Mouse (Mus musculus): ENCODE data around the gene Shc2.
A peak's percentile ranks its signal among the peaks of the same experiment; 100 is the strongest.

The Shc2 gene

DNA sequence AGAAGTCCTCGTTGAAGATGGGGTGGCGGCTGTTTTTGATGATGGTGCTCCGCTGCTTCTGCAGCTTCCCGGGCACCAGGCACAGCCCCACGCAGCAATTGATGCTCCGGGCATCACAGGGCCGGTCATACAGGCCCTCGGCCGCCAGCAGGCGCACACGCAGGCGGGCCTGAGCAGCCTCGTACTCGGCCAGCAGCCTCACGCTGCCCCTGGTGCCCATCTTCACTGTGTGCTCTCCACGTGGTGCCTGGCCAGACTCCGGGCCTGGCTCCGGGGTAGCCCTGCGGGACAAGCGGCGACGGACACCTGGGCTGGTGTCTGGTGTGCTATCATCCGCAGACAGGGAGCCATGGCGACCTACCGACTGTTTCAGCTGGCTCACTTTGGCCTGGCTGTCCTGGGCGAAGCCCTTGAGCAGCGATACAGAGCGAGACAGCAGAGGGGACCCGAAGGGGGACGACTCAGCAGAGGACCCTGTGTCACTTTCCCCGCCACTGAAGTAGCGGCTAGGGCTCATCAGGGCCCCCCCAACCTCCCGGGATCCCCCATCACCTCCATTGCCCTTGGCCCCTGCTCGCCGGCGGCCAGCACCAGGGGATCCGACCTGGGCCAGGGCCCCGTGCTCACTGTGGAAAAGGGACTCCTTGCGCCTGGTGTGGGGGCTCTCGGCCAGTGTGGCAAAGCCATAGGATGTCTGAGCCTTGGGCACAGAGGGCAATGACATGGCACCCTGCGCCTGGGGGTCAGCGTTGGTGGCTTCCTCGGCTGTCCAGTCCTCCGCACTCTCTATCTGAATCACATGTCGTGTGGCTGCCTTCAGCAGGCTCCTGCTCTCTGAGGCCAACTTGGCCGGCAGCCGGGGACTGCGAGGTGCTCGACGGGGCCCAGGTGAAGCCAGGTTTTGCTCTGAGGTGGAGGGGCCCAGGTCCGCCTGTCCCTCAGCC, 25.3 kb downstream of the Shc2 start:
- peak; percentile 21 for DNase-seq

DNA sequence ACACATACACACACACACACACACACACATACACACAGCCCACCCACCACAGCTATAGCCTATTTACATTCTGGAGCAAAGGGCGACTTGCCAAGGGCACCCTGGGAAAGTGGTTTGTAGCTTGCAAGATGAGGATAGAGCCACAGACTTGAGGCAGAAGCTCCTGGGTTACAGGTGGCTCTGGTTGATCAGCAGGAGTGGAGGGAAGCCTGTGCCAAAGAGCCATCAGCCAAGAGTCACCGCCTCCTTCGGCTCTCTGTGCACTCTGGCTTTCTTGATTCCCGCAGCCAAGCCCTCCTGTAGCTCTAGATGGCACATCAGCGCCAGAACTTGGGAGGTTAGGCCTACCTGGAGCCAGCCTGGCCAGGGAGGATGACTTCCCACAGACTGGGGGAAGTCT, 26.4 kb downstream of the Shc2 start:
- no peak for DNase-seq

GRCm38 (mm10) chr10:79609276-79609675, 28.4 kb downstream of the Shc2 start:
- DNase-seq: no peak

GRCm38 (mm10) chr10:79607892-79608291, 29.8 kb downstream of the Shc2 start:
- DNase-seq: no peak

- DNase-seq: no peak
These were observed 31.2 kb downstream of the Shc2 start for GRCm38 (mm10) chr10:79606537-79606936.

GRCm38 (mm10) chr10:79597936-79598230, 39.8 kb downstream of the Shc2 start:
- DNase-seq: no peak

DNA sequence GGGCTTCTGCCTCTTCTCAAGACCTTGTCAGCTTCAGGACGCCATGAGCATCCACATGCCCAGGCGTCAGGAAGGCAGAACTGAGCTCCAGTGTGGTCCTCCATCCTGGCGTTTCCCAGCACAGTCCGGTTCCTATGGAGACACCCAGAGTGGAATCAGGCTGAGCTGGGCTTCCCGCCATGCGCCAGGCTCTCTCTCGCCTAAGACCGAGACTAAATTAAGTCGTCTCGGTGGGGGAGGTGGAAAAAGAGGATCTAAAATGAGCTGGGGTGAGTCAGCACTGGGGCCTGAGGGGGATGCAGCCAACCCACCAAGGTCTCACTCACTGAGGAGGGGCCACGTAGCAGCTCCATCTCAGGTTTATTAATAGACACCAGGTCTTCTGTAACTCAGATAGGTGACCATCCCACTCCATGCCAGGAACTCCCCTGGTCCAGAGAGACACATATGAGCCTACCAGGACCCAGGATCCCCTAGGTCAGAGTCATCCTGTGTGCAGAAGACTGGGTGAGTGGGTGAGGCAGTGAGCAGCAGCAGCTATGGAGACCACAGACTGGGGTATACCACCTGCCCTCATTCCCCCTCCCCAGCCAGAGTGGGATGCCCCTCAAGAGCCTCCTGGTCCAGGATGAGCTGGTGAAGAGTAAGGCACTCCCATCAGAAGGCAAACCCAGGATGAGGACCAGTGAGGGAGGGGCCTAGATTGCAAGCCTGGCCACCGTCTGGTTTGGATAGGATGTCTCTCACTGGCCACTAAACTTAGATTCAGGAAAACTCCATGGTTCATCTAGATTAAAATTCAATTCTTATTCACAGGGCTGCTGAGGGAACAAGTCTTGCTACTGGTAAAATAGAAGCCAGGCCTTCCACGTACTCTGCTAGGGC, 40.4 kb downstream of the Shc2 start:
- no peak for DNase-seq

DNA sequence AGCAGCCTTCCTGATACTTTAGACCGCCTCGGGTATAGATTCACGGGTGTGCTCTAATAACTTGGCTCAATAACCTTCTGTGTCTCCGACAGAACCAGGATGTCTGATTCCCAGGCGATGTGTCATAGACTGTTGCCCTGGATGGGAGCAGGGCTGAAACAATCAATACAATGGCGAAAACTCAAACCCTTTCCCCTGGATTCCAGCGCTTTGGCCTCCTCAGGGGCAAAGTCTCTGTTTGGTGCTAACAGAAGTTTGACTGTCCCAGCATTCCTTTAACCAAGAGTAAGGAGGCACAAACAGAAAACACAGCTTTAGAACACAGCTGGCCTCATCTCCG, 42.2 kb downstream of the Shc2 start:
- DNase-seq: no peak

- DNase-seq: peak; percentile 64
These were observed 42.7 kb downstream of the Shc2 start for GRCm38 (mm10) chr10:79594872-79595589.

- no peak for DNase-seq
These were observed 43.6 kb downstream of the Shc2 start for GRCm38 (mm10) chr10:79594111-79594510.

DNA sequence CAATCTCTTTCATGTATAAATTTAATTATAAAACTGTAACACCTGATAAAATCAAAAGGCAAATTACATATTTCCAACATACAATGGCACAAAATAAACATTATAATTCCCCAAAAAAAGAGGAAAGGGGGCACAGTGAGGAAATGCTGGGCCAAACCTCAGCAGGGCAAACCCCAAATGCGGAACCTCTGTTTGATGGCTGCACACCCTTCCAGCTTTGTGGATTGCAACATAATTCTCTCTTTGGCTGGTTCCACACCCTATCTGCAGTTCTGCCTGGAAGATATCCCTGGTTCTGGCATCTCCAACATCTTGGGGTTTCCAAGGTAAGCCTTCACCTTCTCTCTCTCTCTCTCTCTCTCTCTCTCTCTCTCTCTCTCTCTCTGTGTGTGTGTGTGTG, 47.0 kb downstream of the Shc2 start:
- DNase-seq: no peak

DNA sequence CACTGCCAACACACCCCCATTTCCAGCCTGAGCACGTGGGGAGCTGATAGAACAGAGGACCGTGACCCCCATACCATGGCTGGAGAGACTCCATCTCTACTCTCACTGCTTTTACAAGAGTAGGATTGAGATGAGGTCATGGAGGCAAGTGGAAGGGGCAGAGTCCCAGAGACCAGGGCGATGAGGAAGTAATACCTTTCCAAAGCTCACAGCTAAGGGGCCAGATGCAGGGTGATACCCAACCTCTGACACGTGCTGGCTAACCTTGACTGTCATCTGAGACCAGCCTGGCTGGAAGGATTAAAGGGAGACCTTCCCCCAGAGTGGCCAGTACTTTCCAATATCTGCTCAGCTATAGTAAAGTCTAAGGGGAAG, 50.0 kb downstream of the Shc2 start:
- DNase-seq: no peak

DNA sequence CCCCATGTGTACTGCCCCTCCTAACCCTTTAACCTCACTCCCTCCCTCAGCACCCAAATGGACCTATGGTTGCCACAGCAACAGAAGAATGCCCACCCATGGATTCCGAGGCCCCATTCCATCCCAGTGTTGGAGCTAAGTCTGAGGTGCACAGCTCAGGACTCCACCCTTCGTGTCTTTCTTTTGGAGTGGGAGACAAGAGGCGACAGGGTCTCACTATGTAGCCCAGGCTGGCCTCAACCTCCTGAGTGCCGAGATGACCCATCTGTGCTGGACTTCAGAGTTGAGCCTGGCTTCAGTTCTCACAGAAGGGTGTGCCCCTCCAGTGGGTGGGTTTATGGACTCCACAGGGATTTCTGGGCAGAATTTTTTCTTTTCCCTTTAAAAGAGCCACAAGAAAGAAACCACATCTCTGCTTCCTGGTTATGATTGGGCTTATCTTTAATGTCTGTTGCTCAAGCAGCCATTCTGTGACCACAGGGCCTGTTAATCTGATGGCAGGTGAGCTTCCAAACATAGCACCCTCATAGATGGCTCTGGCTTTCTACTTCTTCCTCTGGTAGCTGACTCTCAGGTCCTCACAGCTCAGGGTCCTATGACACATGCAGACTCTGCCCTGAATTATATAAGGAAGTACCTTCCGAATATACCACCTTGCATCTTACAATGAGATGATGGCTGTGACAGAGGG, 50.5 kb downstream of the Shc2 start, which contains the start of gene Theg:
Gene Theg (minus strand): TSS at position 271 of the 691 bp plus-strand sequence.
- no peak for DNase-seq

DNA sequence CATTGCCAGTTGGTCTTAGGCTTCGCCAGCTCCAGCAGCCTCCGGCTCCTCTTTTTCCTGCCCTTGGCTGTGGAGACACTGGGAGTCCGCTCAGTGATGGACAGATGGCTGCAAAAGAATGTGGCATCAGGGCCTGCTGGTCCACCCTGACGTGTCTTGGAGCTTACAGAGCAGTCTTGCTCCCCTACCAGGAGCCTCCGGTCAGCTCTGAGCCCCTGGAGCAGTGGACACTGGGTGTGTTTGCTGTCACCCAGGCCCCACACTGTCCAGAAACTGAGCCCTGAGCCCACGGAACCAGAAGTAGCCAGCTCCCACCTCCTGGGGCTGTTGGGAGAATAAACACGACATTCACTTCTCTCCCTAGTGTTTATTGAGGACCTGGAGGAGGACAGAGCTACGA, 51.5 kb downstream of the Shc2 start:
- no peak for DNase-seq

- no peak for DNase-seq
These were observed 52.0 kb downstream of the Shc2 start for GRCm38 (mm10) chr10:79585723-79586122.

- DNase-seq: no peak
These were observed 52.6 kb downstream of the Shc2 start for GRCm38 (mm10) chr10:79585136-79585535.

DNA sequence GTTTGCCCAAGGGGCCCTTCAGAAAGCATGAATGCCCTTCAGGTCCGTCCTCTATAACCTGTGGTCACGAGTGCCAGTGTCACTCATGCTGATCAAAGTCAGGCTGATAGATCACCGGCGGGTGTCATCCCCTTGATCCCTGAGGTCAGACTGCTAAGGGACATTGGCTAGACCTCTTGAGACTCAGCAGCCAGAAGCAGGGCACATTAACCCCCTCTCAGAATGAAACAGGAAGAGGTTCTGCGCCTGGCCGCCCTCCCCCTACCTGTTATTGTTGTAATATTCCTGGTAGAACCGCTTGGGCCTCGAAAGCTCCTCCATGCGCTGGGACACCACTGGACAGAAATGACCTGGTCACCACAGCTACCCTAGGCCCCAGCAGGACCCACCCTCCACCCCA, 53.3 kb downstream of the Shc2 start:
- DNase-seq: no peak

DNA sequence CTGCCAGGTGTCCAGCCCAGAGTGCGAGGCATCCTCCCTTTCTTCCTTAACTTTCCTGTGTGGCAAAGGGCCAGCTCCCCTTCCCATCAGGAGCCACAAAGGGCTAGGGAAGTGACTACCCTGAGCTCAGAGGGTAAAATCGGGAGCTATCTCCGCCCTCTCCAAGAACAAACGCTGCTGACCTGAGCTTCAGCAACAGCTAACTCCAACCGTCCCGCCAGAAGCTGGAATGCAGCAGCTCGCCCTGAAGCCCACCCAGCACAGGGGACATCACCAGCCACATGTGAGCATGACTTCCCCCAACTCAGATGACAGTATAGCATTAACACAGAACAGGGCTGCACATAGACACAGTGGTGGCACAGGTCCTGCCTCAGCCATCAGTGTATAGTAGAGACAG, 53.7 kb downstream of the Shc2 start:
- no peak for DNase-seq

DNA sequence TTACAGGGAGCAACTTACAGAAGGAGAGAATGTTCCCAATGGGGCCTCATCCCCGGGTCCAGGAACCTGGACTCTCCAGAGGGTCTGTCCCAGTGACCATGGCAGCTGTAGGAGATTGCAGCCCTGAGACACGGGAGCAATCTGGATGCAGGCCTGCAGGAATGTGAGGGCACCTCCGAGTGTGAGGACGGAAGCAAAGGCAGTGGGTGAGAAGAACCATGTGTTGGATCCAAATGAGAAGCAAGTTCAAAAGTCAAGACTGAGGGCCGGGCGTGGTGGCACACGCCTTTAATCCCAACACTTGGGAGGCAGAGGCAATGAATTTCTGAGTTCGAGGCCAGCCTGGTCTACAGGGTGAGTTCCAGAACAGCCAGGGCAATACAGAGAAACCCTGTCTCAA, 56.2 kb downstream of the Shc2 start:
- DNase-seq: no peak

- DNase-seq: peak; percentile 46
These were observed 56.9 kb downstream of the Shc2 start for GRCm38 (mm10) chr10:79580811-79581210.

DNA sequence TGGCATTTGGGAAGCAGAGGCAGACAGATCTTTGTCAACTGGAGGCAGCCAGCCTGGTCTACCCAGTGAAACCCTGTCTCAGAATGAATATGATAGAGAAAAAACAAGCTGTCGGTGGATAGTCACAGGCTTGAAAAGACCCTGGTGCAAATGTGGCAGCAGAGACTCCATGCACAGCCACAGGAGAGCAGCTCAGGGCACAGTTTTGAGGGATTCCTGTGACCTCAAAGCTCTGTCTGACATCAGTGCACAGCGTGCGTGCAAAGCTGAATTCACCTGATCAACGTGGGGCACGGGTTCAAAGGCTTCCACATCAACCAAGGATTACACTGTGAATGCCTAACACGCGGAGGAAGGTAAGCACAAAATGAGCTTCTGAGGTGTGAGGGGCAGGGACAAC, 57.4 kb downstream of the Shc2 start:
- no peak for DNase-seq

- DNase-seq: no peak
These were observed 57.9 kb downstream of the Shc2 start for GRCm38 (mm10) chr10:79579781-79580180.

DNA sequence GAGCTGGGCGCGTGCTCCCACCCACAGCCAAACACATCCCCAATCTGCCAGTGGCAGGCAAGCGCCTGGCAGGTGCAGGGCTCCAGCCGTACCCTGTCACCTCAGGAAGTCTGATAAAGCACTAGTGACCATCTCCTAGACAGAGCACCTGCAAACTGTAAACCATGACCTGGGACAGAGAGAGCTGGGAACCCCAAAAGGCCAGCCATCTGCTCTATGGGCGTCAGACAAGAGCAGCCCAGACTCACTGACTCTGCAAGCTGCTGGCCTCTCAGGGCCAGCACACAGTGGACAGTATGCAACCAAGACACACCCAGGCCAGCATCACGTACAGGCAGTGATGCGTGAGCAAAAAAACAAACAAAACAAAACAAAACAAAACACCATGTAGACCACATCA, 58.8 kb downstream of the Shc2 start:
- no peak for DNase-seq

Data from lung, postnatal 10 days (tissue).